In genomic region chr16:4541033-4541432, GRCm38 (mm10) we compare ENCODE assay signal across 8 mouse cellular contexts. TPM values are rescaled to one million over a fixed set of nuclear protein-coding genes. Genes with fewer than 3 reads are reported as not detected.
DNase-seq lines count a peak whose midpoint lies in the region; ATAC-seq and TF ChIP-seq lines count a peak whose summit lies in the region.

No protein-coding gene starts in this region.

- peak overlapping the region; percentile 61 for H3K4me2 ChIP-seq in heart, postnatal 0 days (ENCODE audit: low read depth, low read length)
- H3K4me2 ChIP-seq in hindbrain, embryonic 15.5 days = peak overlapping the region; percentile 64
- H3K4me2 ChIP-seq in midbrain, embryonic 13.5 days (replicated peaks) = peak overlapping the region; percentile 54

- no peaks in the 10 kb centered on the region for H3K27me3 ChIP-seq in heart, postnatal 0 days (ENCODE audit: control insufficient read depth, insufficient read depth, low read length)
- no peaks in the 10 kb centered on the region for H3K27me3 ChIP-seq in hindbrain, embryonic 15.5 days
- H3K27me3 ChIP-seq in midbrain, embryonic 13.5 days = no peaks in the 10 kb centered on the region

- no peak for ATAC-seq in heart, postnatal 0 days (ENCODE audit: insufficient read depth, low read depth)
- no peak for ATAC-seq in hindbrain, embryonic 15.5 days (ENCODE audit: low FRiP score, low read depth)
- no peak for ATAC-seq in midbrain, embryonic 13.5 days

- H3K4me1 ChIP-seq in heart, postnatal 0 days (ENCODE audit: control insufficient read depth, insufficient read depth) = peaks cover 13% of the 10 kb centered on the region; the same call in 1 of the 2 replicates
- peaks cover 7% of the 10 kb centered on the region; the same call in 1 of the 2 replicates for H3K4me1 ChIP-seq in brown adipose tissue, adult 24 weeks (ENCODE audit: control insufficient read depth, insufficient read depth, insufficient read length, low read length)
- peaks cover 19% of the 10 kb centered on the region for H3K4me1 ChIP-seq in hindbrain, embryonic 15.5 days (replicated peaks)
- 0 out of 2 replicates have a peak, but pooled peaks cover 8% of the 10 kb centered on the region for H3K4me1 ChIP-seq in midbrain, embryonic 13.5 days (replicated peaks)

- TF ChIP-seq CTCF in heart, postnatal 0 days (IDR thresholded peaks at IDR 0.05; ENCODE audit: low read depth) = no peak

- H3K9ac ChIP-seq in heart, postnatal 0 days (replicated peaks; ENCODE audit: low read depth, low read length) = no peak overlapping the region
- 0 out of 2 replicates have a peak overlapping the region, but pooled peaks have one; percentile 37 for H3K9ac ChIP-seq in hindbrain, embryonic 15.5 days
- H3K9ac ChIP-seq in midbrain, embryonic 13.5 days (replicated peaks) = no peak overlapping the region

- 0 out of 2 replicates have a peak, but pooled peaks cover 13% of the 10 kb centered on the region for H3K36me3 ChIP-seq in heart, postnatal 0 days (replicated peaks; ENCODE audit: control insufficient read depth, insufficient read depth, low read length)
- peaks cover 12% of the 10 kb centered on the region for H3K36me3 ChIP-seq in hindbrain, embryonic 15.5 days
- H3K36me3 ChIP-seq in midbrain, embryonic 13.5 days = peaks cover 18% of the 10 kb centered on the region

- 67% methylated on average over 4 of the region's 4 CpGs for WGBS in heart, postnatal 0 days
- 69% methylated on average over 4 of the region's 4 CpGs for WGBS in hindbrain, embryonic 15.5 days
- WGBS in midbrain, embryonic 13.5 days = 72% methylated on average over 4 of the region's 4 CpGs

- no peak for TF ChIP-seq EP300 in heart, postnatal 0 days (IDR thresholded peaks at IDR 0.05; ENCODE audit: low read depth)

- no peaks in the 10 kb centered on the region for H3K9me3 ChIP-seq in heart, postnatal 0 days (replicated peaks; ENCODE audit: control insufficient read depth, low read length)
- no peaks in the 10 kb centered on the region for H3K9me3 ChIP-seq in hindbrain, embryonic 15.5 days
- no peaks in the 10 kb centered on the region for H3K9me3 ChIP-seq in midbrain, embryonic 13.5 days

- DNase-seq in heart, postnatal 0 days (ENCODE audit: low spot score) = no peak
- DNase-seq in heart, postnatal 25 days (ENCODE audit: low spot score) = no peak
- no peak for DNase-seq in spleen, postnatal 10 days (ENCODE audit: low spot score in 2 of 2)
- DNase-seq in adrenal gland, postnatal 14 days = no peak
- no peak for DNase-seq in layer of hippocampus, adult 9-11 months

- H3K27ac ChIP-seq in heart, postnatal 0 days (ENCODE audit: low read depth) = no peak overlapping the region
- no peak overlapping the region for H3K27ac ChIP-seq in brown adipose tissue, adult 24 weeks (replicated peaks; ENCODE audit: low read depth, low read length)
- no peak overlapping the region for H3K27ac ChIP-seq in hindbrain, embryonic 15.5 days (replicated peaks)
- no peak overlapping the region for H3K27ac ChIP-seq in midbrain, embryonic 13.5 days

- intact Hi-C loops in heart, postnatal 25 days (cut with DNase I) = loop anchor here (5.0 kb wide), 1 partner anchor 119 kb away; the partner anchor contains the start of gene Adcy9

- H3K4me3 ChIP-seq in heart, postnatal 0 days (ENCODE audit: low read depth, low read length) = peak overlapping the region; percentile 53
- H3K4me3 ChIP-seq in brown adipose tissue, adult 24 weeks (ENCODE audit: insufficient read depth, low read depth, low read length) = peak overlapping the region; percentile 65
- peak overlapping the region; percentile 44 for H3K4me3 ChIP-seq in hindbrain, embryonic 15.5 days
- H3K4me3 ChIP-seq in midbrain, embryonic 13.5 days (replicated peaks) = peak overlapping the region; percentile 50

RNA-seq across cellular contexts. Expression of gene Srl, which starts 0.6 kb away (rescaled TPM):
- 910 and 974 TPM in 2 replicates for total RNA-seq in heart, postnatal 0 days (2014; rRNA removed; ENCODE audit: low replicate concordance)
- 346 and 419 TPM in 2 replicates for polyA plus RNA-seq in heart, postnatal 0 days (2015; fragmentation: Nextera tagmentation; extraction: Ambion mirVana)
- 1,000 to 10,000 TPM; 1,004 to 1,109 TPM for total RNA-seq in heart, postnatal 25 days (2021)
- polyA plus RNA-seq in brown adipose tissue, adult 24 weeks (2012; ENCODE audit: insufficient read depth, insufficient read length, missing spikeins) = 17.3 and 26.8 TPM in 2 replicates
- polyA plus RNA-seq in hindbrain, embryonic 15.5 days (2015; fragmentation: Nextera tagmentation; extraction: Ambion mirVana) = 21.4 and 22.9 TPM in 2 replicates
- 20.5 and 21.6 TPM in 2 replicates for polyA plus RNA-seq in midbrain, embryonic 13.5 days (2015; fragmentation: Nextera tagmentation; extraction: Ambion mirVana)
- total RNA-seq in adrenal gland, postnatal 14 days (2021) = 11.5 and 16.2 TPM in 2 replicates

RNA-seq across cellular contexts. Expression of gene Tfap4, which starts 18.6 kb away (rescaled TPM):
- total RNA-seq in heart, postnatal 0 days (2014; rRNA removed; ENCODE audit: low replicate concordance) = 2.6 and 6.3 TPM in 2 replicates
- polyA plus RNA-seq in heart, postnatal 0 days (2015; fragmentation: Nextera tagmentation; extraction: Ambion mirVana) = 2.9 and 3.4 TPM in 2 replicates
- total RNA-seq in heart, postnatal 25 days (2021) = 1 to 10 TPM; 3.5 to 4.2 TPM
- polyA plus RNA-seq in brown adipose tissue, adult 24 weeks (2012; ENCODE audit: insufficient read depth, insufficient read length, missing spikeins) = 3.2 and 3.3 TPM in 2 replicates
- 7.2 and 8.2 TPM in 2 replicates for polyA plus RNA-seq in hindbrain, embryonic 15.5 days (2015; fragmentation: Nextera tagmentation; extraction: Ambion mirVana)
- 10.5 and 11.2 TPM in 2 replicates for polyA plus RNA-seq in midbrain, embryonic 13.5 days (2015; fragmentation: Nextera tagmentation; extraction: Ambion mirVana)
- total RNA-seq in adrenal gland, postnatal 14 days (2021) = 5.7 and 9.2 TPM in 2 replicates

RNA-seq across cellular contexts. Expression of gene Glis2, which starts 53.5 kb away (rescaled TPM):
- total RNA-seq in heart, postnatal 0 days (2014; rRNA removed; ENCODE audit: low replicate concordance) = 25.3 and 25.4 TPM in 2 replicates
- 11.2 and 11.8 TPM in 2 replicates for polyA plus RNA-seq in heart, postnatal 0 days (2015; fragmentation: Nextera tagmentation; extraction: Ambion mirVana)
- 10 to 100 TPM; 16.6 to 20.3 TPM for total RNA-seq in heart, postnatal 25 days (2021)
- 2.9 and 5.7 TPM in 2 replicates for polyA plus RNA-seq in brown adipose tissue, adult 24 weeks (2012; ENCODE audit: insufficient read depth, insufficient read length, missing spikeins)
- polyA plus RNA-seq in hindbrain, embryonic 15.5 days (2015; fragmentation: Nextera tagmentation; extraction: Ambion mirVana) = 17.0 and 19.7 TPM in 2 replicates
- 20.0 and 26.3 TPM in 2 replicates for polyA plus RNA-seq in midbrain, embryonic 13.5 days (2015; fragmentation: Nextera tagmentation; extraction: Ambion mirVana)
- 23.7 and 25.1 TPM in 2 replicates for total RNA-seq in adrenal gland, postnatal 14 days (2021)

Comparison
In these comparisons a context has a peak if more than half of its experiments do, and no peak if none do; other contexts are left out.
1. RNA of gene Srl, which starts 0.6 kb away (polyA plus RNA-seq): 346 to 419 TPM in heart, postnatal 0 days; 17.3 to 26.8 TPM in brown adipose tissue, adult 24 weeks, 21.4 to 22.9 TPM in hindbrain, embryonic 15.5 days and 20.5 to 21.6 TPM in midbrain, embryonic 13.5 days; every median in the first group is over 10 times any median in the second.
2. Peak in every context shown above with its lines, with median percentiles within 50 percentile points of each other: H3K4me2 ChIP-seq and H3K4me3 ChIP-seq.